Mouse (Mus musculus): ENCODE data around the gene Pdik1l.

- TF ChIP-seq POLR2A (IDR thresholded peaks at IDR 0.05; ENCODE audit: extremely low read depth, insufficient read depth, low read length) = no peak
- peak; percentile 62 for TF ChIP-seq CTCF (IDR thresholded peaks at IDR 0.05; ENCODE audit: extremely low read depth, insufficient read depth, low read length)
Observed at GRCm38 (mm10) chr4:134263191-134263590, 24.5 kb downstream of the Pdik1l start.

Data from cortical plate, adult 2 months (tissue).